Mouse (Mus musculus): Measurements from ENCODE around the gene Baiap2.

GRCm38 (mm10) chr11:119986751-119987425 is 44.3 kb downstream of the Baiap2 start:
- TF ChIP-seq CTCF (IDR thresholded peaks at IDR 0.05; ENCODE audit: low read depth) = no peak
- TF ChIP-seq EP300 (IDR thresholded peaks at IDR 0.05; ENCODE audit: low read depth) = no peak

Measured in liver, postnatal 0 days (tissue).